Mouse (Mus musculus): ENCODE measurements around the gene Abcc6.
"Not testable (repeated sequence)": the region's sequence is repeated elsewhere in the genome, so short reads cannot be mapped to it uniquely, and the experiment has no call there.

Gene Abcc6

DNA sequence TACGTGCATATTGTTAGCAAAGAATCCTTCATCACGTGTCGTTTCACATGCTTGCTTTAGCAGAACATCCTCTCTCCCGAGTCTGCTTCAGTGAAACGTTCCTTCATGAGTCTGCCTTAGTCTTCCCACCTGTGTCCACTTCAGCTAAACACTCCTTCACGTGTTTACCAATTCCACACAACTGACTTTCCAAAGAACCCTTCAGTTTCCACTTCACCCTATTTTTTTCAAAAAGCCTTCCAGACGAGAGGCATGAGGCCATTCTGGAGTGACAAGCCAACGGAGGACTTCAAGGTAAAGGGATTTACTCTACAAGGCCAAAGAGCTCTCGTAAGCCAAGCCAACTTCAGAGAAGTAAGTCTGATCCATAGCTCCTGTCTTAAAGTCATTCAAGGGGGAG, 4.7 kb downstream of the Abcc6 start:
- no peak for DNase-seq

DNA sequence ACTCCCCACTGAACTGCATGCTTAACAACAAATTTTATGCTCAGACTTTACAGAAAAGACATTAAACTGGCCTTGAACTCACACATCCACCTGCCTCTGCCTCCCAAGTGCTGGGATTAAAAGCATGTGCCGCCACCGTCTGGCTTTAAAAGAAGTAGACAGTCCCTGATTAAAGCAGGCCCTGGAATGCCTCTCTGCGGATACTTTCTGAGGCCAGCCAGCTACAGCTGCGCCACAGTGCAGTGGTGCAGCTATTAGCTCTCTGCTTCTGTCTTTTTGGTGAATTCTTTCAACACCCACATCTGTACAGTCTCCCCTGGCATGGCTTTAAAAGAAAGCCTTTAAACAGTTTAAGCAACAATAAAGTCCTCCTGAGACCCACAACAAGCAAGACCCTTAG, 8.2 kb downstream of the Abcc6 start:
- DNase-seq: no peak

DNA sequence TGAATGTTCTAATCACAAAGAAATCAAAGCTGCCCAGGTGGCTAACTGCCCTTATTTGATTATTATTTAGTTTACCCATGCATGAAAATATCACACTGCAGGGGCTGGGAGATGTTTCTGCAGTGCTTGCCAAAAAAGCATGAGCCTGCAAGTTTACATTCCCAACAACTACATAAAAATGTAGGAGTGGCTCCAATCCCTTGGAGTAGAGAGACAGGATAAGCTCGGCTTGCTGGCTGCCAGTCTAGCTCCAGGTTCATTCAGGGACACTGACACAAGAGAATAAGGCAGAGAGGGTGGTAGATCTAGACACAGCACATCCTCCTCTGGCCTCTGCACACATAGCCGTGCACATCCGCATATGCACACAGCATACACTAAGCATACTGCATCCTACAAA, 10.5 kb downstream of the Abcc6 start:
- no peak for DNase-seq

DNA sequence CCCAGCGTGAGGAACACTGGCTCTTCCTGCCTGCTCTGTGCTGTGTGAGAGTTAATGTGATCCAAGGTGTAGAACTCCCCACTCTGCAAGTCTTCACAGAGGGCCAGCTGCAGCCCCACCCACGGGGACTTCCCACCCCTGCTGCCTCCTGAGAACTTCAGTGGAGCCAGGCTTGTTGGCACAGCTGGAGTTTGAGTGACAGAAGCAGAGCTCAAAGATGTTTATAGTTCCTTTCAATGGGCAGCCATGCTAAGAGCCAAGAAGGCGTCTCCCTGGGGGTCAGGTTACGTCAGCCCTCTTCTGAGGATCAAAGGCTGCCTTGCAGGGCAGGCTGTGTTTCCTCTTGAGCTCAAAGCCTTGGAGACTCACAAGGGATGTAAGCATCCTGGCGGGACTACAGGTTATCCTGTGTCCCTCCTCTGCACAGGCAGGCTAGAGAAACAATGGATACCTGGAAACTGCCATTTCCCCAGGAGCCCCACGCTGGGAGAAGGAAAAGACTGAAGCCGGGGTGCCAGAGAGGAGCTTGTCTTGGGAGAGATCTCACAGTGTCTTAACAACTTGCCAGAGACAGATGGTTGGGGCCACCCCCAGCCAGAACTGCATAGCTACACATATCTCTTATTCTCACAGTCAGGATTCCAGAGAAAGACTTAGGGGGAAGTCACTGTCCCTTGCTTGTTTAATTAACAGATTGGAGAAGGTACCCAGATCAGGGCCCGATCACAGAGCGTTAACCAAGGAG, 16.7 kb downstream of the Abcc6 start:
- DNase-seq: no peak

DNA sequence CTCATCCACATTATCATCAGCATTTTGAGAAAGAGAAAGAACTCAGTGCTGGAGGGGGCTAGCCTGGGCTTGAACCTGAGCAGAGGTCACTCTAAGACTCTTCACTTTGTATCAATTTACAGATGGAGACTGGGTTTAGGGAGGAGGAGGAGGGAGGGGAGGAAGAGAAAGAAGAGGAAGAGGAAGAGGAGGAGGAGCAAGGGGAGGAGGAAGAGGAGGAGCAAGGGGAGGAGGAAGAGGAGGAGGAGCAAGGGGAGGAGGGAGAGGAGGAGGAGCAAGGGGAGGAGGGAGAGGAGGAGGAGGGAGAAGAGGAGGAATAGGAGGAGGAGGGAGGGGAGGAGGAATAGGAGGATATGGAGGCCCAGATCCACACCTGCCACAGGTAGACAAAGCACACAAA, 18.0 kb downstream of the Abcc6 start:
- DNase-seq: no peak

DNA sequence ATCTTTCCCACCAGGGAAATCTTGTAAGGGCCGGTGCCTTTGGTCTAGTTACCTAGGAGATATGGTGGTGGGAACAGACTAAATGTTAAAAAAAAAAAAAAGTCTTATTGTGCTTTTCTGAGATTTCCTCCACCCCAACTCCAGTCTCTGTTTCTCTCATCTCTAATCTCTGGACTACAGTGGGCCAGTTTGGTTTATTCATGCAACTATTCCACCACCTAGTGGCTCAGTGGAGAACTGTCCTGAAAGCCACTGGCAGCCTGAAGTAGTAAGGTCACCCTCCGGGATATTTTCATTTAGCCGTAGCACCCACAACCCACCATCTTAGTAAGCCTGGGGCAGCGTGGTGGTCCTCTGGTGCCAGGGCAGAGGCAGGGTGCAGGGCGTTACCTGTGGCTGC, 20.5 kb downstream of the Abcc6 start:
- DNase-seq: peak; percentile 68

DNA sequence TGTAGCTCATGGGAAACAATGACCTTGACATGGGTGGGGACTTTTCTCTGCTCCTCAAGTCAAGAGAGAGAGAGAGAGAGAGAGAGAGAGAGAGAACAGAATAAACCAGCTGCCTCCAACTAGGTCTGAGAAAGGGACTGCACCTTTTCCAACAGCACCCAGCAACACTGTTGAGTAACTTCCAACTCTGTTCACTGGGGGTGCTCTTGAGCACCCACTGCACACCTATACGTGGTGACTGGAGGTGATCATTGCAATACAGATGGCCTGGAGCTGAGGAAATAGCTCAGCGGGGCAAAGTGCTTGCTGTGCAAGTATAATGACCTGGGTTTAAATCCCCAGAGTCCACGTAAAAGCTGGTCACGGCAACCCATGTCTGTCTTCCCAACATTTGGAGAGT, 27.4 kb downstream of the Abcc6 start:
- no peak for DNase-seq

DNA sequence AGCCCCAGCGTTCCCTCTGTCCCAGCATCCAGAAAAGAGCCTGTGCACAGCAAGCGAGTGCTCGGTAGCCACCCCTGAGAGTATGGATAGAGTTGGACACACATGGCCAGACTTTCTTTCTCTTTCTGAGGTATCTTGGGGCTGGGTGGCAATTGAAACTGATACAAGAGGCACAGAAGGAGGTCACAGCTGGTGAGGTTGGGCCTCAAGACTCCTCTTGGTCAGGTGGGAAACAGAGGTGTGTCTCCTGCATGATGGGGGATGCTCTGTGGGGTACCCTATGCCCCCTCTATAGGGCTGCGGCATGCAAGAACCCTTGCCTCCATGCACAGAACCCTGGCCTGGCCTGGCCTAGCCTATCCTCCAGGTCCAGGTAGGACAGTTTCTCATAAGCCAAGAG, 29.5 kb downstream of the Abcc6 start:
- DNase-seq: no peak

DNA sequence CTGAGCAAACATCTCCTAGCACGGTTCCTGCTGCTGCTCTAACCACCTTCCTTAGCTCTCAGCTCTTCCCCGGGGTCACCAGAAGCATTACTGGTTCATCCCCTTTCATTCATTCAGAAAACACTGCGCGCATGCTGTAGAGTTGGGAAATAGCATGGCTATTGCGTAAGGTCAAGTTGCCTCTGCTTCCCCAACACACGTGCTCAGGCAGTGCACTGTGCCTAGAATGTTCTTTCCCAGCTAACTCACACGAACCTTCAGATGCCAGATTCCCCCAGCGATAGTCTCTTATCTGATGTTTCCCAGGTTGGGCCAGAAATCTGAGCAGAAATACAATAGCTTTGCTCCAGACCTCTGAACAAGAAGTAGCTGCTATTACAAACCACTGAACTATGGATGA, 37.6 kb downstream of the Abcc6 start:
- no peak for DNase-seq

DNA sequence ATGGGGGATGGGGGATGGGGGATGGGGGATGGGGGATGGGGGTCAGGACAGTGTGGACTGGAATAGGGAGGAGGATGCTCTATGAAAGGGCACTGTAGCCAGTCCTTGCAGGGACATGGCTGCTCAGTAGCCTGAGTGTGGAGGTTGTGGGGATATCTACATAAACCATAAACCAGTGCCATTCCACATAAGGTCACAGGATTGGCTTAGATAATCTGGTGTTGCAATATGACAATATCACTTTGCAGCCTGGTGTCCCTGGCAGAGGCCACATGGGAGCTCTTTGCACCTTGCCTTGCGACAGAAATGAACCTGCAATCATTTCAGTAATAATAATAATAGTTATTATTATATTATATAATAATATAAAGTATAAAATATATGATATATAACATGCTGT, 41.8 kb downstream of the Abcc6 start:
- no peak for DNase-seq

DNA sequence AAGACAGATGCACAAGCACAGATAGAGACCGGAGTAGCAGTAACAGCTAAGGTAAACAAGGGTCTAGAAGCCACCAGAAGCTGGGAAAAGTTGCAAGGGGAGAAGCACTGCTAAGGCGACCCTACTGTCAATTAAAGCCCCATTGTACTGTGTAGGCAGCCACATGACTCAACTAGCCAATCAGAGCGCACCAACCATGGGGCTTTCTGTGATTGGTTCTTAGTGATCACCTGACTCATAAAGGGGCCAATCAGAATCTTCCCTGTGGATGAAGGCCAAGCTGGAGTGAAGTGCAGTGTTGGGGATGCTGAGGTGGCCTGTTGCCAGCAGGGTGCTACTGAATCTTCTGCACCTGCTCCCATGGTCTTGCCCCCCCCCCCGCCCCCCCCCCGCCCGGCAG, 43.2 kb downstream of the Abcc6 start:
- no peak for DNase-seq

DNA sequence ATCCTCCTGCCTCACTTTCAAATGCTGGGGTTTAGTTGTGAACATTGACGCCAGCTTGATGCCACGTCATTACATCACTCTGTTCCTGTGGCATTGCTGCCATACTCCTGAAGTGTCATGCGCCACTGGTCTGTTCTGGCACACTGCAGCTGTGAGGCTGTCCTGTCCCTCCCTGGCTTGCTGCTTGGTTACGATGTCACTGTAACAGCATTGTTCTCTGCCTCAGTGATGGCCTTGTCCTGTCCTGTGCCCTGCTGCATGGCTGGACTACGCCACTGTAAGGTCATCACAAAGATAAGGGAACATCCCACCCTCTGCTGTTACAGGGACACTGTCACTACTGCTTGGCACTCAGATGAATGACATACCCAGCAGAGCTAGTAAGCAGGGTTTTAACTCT, 48.5 kb downstream of the Abcc6 start:
- no peak for DNase-seq

DNA sequence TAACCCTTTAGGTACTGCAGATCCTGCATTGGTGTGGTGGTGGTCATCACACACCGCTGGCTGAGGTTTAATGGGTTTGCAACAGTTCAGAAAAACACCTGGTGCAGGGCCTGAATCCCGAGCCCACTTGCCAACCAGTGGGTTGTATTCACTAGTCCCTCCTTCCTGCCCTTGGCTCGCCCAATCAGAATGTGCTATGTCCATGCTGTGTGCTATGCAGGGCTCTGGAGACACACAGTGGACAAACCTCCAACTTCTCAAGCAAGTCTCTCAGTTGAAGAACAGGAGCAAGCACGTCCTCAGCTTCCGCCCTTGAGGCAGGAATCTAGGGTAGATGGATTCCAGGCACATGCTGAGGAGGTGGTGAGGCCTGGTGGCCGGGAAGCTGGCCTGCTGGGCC, 55.6 kb downstream of the Abcc6 start:
- no peak for DNase-seq

DNA sequence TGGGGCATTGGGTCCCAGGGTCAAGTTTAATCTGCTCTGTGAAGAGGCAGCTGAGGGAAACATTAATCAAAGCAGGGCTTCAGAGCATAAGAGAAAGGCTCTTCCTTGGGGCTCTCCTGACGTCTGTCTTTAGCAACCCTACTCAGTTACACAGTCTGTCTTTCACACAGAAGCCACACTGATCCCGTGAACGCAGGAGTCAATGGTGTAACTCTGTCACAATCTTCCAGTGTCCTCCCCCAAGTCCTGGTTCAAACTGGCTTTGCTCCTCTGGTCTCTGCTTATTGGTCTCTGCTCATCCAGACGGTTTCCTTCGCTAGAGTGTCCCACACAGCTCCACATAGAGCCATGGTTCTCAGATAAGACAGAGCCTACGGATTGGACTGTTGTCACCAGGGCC, 56.0 kb downstream of the Abcc6 start:
- no peak for DNase-seq

DNA sequence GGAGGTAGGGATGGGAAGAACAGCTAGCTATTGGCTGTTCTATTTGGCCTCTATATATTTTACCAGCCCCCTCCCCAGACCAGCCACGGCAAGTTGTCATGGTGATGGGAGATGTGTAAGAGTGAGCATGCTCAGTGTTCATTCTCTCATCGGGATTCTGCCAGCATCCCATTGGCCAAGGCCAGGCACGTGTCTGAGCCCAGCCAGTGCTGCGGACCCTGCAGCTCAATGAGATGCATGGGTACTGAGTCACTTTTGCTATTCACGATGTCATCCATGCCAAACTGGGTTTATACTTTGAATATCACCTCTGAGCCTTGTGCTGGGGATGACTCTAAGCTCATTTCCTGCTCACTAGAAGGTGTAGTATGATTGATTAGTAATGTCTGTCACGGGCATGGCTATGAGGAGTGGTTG, 56.8 kb downstream of the Abcc6 start:
- DNase-seq: peak; percentile 27

DNA sequence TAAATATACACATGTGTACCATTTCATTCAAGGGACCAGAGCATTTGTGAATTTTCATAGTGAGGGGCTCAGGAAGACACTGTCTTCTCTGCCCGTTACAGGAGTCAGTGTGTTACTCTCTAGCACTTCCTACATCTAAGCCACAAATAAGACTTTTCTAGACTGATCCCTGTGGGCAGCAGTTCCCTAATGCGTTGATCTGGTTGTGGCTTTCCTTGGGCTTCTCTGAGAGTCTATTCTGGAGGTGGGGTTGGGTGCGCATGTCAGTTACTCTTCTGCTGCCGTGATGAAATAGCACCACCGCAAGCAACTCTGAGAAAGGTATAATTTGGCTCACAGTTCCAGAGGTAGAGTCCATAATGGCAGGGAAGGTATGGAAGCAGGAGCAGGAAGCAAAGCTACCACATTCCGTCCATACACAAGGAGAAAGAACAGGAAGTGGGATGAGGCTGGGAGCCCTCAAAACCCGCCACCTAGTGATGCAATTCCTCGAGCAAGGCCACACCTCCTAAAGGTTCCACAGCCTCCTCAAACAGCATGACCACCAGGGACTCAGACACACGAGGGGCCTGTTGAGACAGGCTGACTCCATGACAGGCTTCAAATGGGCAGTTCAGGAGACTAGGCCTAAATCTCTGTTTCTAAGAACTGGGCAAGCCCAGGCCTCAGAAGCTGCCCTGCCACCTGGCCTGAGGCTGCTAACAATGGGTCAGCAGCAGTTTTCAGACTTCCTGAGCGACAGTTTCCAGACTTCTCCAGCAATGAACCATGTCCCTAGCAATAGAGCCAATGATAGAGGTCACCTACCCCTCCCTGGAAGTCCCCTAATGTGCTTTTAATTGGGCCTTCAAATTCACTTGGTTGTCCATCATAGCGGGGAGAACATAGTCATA, 58.0 kb downstream of the Abcc6 start:
- DNase-seq: no peak

DNA sequence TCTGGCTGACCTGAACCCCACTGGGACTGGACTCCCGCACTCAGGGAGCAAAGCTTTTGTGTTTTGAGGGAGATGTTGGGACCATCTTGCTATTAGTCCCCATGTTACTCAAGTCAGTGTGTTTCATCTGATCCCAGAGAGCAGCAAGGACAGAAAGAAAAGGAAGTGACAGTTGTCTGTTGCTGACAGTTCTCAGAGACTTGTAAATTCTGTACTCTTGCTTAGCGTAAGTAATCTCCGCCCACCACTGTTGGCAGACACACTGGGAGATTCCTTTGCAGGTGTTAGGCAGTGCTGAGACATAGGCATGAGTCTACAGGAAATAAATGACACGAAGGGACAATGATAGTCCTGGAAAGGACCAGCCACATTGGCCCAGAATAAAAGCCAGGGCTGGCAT, 73.5 kb downstream of the Abcc6 start:
- no peak for DNase-seq

DNA sequence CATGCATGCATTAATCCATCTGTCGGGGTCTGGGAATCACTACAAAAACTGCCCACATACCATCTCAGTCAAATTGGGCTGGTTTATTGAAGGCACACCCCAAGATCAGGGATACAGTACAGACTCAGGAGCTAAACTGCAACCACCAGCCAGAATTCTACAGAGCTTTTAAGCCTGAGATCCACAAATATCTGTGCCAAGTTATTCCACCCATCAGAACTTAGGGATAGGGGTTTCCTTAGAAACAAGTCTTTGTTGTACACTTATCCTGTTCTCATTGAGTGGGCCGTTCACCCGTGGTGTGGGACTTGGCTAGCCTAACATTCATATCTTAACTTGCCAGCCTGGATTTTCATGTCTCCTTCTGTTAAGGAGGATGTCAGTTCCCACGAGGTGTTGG, 81.0 kb downstream of the Abcc6 start:
- DNase-seq: no peak

DNA sequence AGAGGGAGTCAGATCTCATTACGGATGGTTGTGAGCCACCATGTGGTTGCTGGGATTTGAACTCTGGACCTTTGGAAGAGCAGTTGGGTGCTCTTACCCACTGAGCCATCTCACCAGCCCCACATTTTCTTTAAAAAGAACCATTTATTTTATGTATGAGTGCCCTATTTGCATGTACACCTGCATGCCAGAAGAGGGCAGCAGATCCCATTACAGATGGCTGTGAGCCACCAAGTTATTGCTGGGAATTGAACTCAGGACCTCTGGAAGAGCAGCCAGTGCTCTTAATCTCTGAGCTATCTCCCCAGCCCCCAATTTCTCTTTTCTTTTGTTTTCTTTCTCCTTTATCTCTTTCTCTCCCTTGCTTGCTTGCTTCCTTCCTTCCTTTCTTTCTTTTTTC, 86.8 kb downstream of the Abcc6 start:
- DNase-seq: not testable (repeated sequence)

DNA sequence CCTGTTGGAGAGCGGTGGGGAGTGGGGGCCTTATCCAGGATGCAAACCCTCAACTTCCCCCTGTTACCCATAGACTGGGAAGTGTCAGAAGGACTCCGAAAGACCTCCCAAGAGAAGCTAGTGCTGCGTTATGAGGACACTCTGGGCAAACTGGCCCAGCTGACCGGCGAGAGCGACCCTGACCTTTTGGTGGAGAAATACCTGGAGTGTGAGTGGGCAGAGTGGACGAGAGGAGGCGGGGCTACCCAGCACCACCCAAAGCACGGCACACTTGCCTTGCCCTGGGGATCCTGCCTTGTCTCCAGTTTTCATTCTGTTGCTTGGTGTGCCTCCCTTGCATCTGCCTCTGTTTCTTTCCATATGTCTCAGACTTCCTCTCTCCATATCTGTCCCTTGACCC, 88.1 kb downstream of the Abcc6 start:
- no peak for DNase-seq

DNA sequence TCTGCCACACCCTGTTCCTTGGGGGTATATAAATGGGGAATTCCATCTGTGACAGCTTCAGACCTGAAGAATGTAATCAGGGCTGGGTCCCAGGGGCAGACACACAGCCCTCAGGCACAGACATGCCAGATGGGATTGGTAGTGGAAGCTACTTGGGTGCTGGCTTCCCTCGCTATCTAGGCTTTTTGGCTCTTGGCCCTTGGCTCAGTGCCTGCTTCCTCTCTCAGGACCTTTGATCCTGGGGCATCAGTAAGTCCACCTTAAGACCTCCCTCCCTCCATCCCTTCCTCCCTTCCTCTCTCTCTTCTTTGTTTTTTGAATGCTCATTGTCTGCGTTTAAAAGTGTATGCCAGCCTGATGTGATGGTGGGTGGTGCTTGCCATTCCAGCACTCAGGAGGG, 90.3 kb downstream of the Abcc6 start:
- DNase-seq: no peak

DNA sequence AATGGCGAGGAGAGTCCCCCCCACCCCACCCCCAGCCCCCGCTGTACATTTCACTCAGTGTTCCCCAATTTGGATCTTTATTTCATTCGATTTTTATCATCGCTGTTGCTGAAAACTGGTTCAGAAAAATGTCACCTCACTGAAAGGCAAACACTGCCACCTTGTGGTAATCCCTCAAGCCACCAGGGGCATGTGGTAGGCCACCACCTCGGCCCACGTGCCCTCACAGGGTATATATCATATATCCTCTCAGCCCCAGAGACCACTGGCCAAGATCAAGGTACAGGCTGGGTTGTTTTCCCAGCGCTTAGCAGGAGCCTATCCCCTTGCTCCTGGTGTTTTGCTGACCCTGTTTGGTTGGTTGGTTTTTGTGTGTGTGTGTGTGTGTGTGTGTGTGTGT, 95.0 kb downstream of the Abcc6 start:
- DNase-seq: peak; percentile 65

DNA sequence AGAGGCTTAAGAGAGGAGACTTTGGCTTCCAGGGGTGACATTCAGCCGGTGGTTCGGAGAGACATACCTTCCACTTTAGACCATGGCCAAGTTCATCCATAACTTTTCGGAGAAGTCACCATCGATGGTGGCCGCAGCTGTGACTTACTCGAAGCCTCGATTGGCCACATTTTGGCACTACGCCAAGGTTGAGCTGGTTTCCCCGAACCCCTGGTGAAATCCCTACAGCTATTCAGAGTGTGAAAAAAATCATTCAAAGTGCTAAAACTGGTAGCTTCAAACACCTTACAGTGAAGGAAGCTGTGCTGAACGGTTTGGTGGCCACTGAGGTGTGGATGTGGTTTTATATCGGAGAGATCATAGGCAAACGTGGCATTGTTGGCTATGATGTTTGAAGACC, 96.3 kb downstream of the Abcc6 start:
- not testable (repeated sequence) for DNase-seq

DNA sequence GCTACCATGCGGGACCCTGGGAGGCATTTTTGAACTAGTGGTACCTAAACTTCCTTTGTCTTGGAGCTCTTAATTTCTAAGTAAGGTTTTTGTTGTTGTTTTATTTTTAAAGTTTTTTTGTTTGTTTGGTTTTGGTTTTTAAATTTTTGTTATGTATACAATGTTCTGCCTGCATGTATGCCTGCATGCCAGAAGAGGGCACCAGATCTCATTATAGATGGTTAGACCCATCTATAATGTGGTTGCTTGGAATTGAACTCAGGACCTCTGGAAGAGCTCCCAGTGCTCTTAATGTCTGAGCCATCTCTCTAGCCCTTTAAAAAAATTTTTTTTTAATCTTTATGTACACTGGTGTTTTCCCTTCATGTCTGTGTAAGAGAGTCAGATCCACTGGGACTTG, 100.4 kb downstream of the Abcc6 start:
- DNase-seq: no peak

Data from right cerebral cortex, postnatal 14 days (tissue).